Mouse (Mus musculus): ENCODE measurements around the gene H2-Eb1.

GRCm38 (mm10) chr17:34295307-34295706 is 10.4 kb upstream of the H2-Eb1 start:
- TF ChIP-seq POLR2A (IDR thresholded peaks at IDR 0.05; ENCODE audit: low read depth, low read length) = no peak
- TF ChIP-seq CTCF (IDR thresholded peaks at IDR 0.05; ENCODE audit: borderline replicate concordance, insufficient read depth, low read length) = no peak

Measured in embryonic fibroblast, embryonic 13.5 days (primary cell).